Mouse (Mus musculus): ENCODE data around the gene Sipa1l2. TPM values are rescaled to one million over a fixed set of nuclear protein-coding genes. Genes with fewer than 3 reads are reported as not detected.
A peak's percentile ranks its signal among the peaks of the same experiment; 100 is the strongest.
"Not testable (repeated sequence)": the region's sequence is repeated elsewhere in the genome, so short reads cannot be mapped to it uniquely, and the experiment has no call there.

The Sipa1l2 gene
- polyA plus RNA-seq, 1 experiment from 2014 or later = 12.9 TPM

- Histone ChIP-seq H3K4me3 (ENCODE audit: low read length) (no peak overlapping the region), H3K36me3 (ENCODE audit: control insufficient read depth, insufficient read depth, low read length) (no peaks in the 10 kb centered on the region), H3K4me2 (replicated peaks; ENCODE audit: low read depth, low read length) (no peak overlapping the region), H3K9ac (ENCODE audit: low read depth, low read length) (no peak overlapping the region), H3K27me3 (ENCODE audit: control insufficient read depth, insufficient read depth, low read length) (no peaks in the 10 kb centered on the region), H3K27ac (ENCODE audit: low read depth, low read length) (no peak overlapping the region), H3K9me3 (ENCODE audit: control insufficient read depth, low read length) (peaks cover 3% of the 10 kb centered on the region; the same call in 1 of the 2 replicates), H3K4me1 (ENCODE audit: control insufficient read depth, insufficient read depth, low read length) (no peaks in the 10 kb centered on the region)
- 92% methylated on average over 3 of the region's 3 CpGs for WGBS
- ATAC-seq (ENCODE audit: low FRiP score, low TSS enrichment) = no peak
These were observed 168.3 kb downstream of the Sipa1l2 start for GRCm38 (mm10) chr8:125401350-125401749.

DNA sequence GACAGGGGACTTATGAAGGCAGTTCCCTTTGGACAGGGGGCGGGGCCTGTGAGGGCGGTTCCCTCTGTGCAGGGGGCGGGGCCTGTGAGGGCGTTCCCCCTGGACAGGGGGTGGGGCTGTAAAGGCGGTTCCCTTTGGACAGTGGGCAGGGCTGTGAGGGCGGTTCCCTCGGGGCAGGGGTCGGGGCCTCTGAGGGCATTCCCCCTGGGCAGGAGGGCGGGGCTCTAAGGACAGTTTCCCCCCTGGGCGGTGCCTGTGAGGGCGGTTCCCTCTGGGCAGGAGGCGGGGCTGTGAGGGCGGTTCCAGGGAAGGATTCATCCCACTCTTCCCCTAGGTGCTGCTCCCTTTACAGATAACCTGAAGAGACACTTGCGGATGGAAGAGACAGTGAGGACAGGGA lies 171.6 kb downstream of the Sipa1l2 start:
- no peak overlapping the region for H3K9ac ChIP-seq (ENCODE audit: low read depth, low read length)
- H3K27ac ChIP-seq (ENCODE audit: low read depth, low read length) = no peak overlapping the region
- no peak overlapping the region for H3K4me3 ChIP-seq (ENCODE audit: low read length)
- no peaks in the 10 kb centered on the region for H3K36me3 ChIP-seq (ENCODE audit: control insufficient read depth, insufficient read depth, low read length)
- 45% methylated on average over 14 of the region's 14 CpGs for WGBS
- no peaks in the 10 kb centered on the region for H3K9me3 ChIP-seq (ENCODE audit: control insufficient read depth, low read length)
- peak; percentile 73 for ATAC-seq (ENCODE audit: low FRiP score, low TSS enrichment)
- 0 out of 2 replicates have a peak, but pooled peaks cover 3% of the 10 kb centered on the region for H3K4me1 ChIP-seq (ENCODE audit: control insufficient read depth, insufficient read depth, low read length)
- H3K4me2 ChIP-seq (replicated peaks; ENCODE audit: low read depth, low read length) = no peak overlapping the region
- no peaks in the 10 kb centered on the region for H3K27me3 ChIP-seq (ENCODE audit: control insufficient read depth, insufficient read depth, low read length)

DNA sequence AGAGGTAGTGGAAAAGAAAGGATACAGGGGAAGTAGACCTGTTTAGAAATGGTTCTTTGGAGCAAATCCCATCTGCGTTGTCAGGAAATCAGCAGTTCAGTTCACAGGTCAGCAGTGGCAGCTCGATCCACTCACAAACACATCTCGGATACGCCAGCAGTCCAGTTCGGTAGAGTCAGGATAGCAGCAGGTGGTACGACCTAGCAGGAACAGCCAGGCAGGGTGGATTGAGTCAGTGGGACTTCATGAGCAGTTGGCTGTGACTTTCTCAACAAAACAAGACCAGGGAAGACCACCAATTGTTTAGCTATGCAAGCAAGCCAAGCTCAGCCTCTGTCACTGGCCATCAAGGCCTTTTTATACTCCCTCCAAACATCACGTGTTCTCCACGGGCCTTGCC lies 173.9 kb downstream of the Sipa1l2 start:
- H3K4me3 ChIP-seq (ENCODE audit: low read length); H3K27ac ChIP-seq (ENCODE audit: low read depth, low read length); H3K4me2 ChIP-seq (replicated peaks; ENCODE audit: low read depth, low read length); ATAC-seq (ENCODE audit: low FRiP score, low TSS enrichment); H3K36me3 ChIP-seq (ENCODE audit: control insufficient read depth, insufficient read depth, low read length); H3K9ac ChIP-seq (ENCODE audit: low read depth, low read length); H3K4me1 ChIP-seq (ENCODE audit: control insufficient read depth, insufficient read depth, low read length); H3K9me3 ChIP-seq (ENCODE audit: control insufficient read depth, low read length); H3K27me3 ChIP-seq (ENCODE audit: control insufficient read depth, insufficient read depth, low read length): not testable (repeated sequence)
- WGBS = 88% methylated on average over 8 of the region's 8 CpGs

- Histone ChIP-seq H3K27ac (ENCODE audit: low read depth, low read length) (no peak overlapping the region), H3K9ac (ENCODE audit: low read depth, low read length) (no peak overlapping the region), H3K4me1 (ENCODE audit: control insufficient read depth, insufficient read depth, low read length) (0 out of 2 replicates have a peak, but pooled peaks cover 3% of the 10 kb centered on the region), H3K4me3 (ENCODE audit: low read length) (no peak overlapping the region), H3K4me2 (replicated peaks; ENCODE audit: low read depth, low read length) (no peak overlapping the region), H3K27me3 (ENCODE audit: control insufficient read depth, insufficient read depth, low read length) (no peaks in the 10 kb centered on the region), H3K9me3 (ENCODE audit: control insufficient read depth, low read length) (no peaks in the 10 kb centered on the region), H3K36me3 (ENCODE audit: control insufficient read depth, insufficient read depth, low read length) (no peaks in the 10 kb centered on the region)
- no peak for ATAC-seq (ENCODE audit: low FRiP score, low TSS enrichment)
- 83% methylated on average over 8 of the region's 8 CpGs for WGBS
These were observed 174.6 kb downstream of the Sipa1l2 start for GRCm38 (mm10) chr8:125395032-125395431.

DNA sequence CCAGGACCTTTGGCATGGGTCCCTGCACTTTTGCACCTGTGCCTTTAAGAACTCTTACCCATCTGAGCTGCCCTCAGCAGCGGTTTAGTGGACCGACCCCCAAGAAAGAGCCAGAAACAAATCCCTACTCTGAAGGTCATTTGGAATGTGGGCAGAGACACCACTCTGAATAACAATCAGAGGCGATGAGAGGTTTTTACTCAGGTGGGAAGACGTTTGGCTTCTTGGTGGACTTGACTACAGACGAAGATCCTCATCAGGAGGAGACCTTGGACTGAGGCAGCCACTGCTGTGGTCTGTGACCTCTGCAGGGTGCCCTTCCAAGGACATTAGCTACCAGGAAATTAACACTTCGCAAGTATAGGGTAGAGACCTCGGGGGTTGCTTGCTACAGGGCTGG lies 177.9 kb downstream of the Sipa1l2 start:
- Histone ChIP-seq H3K36me3 (ENCODE audit: control insufficient read depth, insufficient read depth, low read length) (no peaks in the 10 kb centered on the region), H3K27ac (ENCODE audit: low read depth, low read length) (no peak overlapping the region), H3K27me3 (ENCODE audit: control insufficient read depth, insufficient read depth, low read length) (no peaks in the 10 kb centered on the region), H3K4me1 (ENCODE audit: control insufficient read depth, insufficient read depth, low read length) (peaks cover 13% of the 10 kb centered on the region), H3K4me3 (ENCODE audit: low read length) (no peak overlapping the region), H3K9ac (ENCODE audit: low read depth, low read length) (no peak overlapping the region), H3K9me3 (ENCODE audit: control insufficient read depth, low read length) (no peaks in the 10 kb centered on the region), H3K4me2 (replicated peaks; ENCODE audit: low read depth, low read length) (no peak overlapping the region)
- no peak for ATAC-seq (ENCODE audit: low FRiP score, low TSS enrichment)
- 51% methylated on average over 7 of the region's 7 CpGs for WGBS

DNA sequence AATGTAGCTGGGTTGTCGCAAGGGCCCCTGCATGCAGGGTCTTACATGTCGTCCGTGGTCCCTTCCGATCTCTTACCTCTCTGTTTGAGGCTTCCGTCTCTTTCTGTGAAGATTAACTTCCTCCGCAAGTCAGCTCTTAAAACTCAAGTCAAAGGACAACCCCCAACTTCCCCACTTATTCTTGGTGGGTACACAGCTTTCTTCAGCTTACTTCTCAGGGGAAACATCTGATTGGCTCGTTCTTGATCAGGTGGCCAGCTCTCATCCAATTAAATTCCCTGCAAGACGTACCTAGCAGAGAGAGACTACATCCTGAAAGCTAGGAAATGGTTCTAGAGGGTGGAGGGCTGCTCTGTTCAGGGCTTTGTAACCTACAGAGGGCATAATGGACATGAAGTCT lies 178.3 kb downstream of the Sipa1l2 start:
- Histone ChIP-seq H3K4me1 (ENCODE audit: control insufficient read depth, insufficient read depth, low read length) (peaks cover 13% of the 10 kb centered on the region), H3K9me3 (ENCODE audit: control insufficient read depth, low read length) (no peaks in the 10 kb centered on the region), H3K4me3 (ENCODE audit: low read length) (no peak overlapping the region), H3K27ac (ENCODE audit: low read depth, low read length) (no peak overlapping the region), H3K36me3 (ENCODE audit: control insufficient read depth, insufficient read depth, low read length) (no peaks in the 10 kb centered on the region), H3K4me2 (replicated peaks; ENCODE audit: low read depth, low read length) (no peak overlapping the region), H3K27me3 (ENCODE audit: control insufficient read depth, insufficient read depth, low read length) (no peaks in the 10 kb centered on the region), H3K9ac (ENCODE audit: low read depth, low read length) (no peak overlapping the region)
- 82% methylated on average over 8 of the region's 8 CpGs for WGBS
- no peak for ATAC-seq (ENCODE audit: low FRiP score, low TSS enrichment)

- no peaks in the 10 kb centered on the region for H3K9me3 ChIP-seq (ENCODE audit: control insufficient read depth, low read length)
- H3K4me1 ChIP-seq (ENCODE audit: control insufficient read depth, insufficient read depth, low read length) = peaks cover 18% of the 10 kb centered on the region
- H3K27me3 ChIP-seq (ENCODE audit: control insufficient read depth, insufficient read depth, low read length) = no peaks in the 10 kb centered on the region
- no peak overlapping the region for H3K9ac ChIP-seq (ENCODE audit: low read depth, low read length)
- WGBS = 83% methylated on average over 6 of the region's 6 CpGs
- no peaks in the 10 kb centered on the region for H3K36me3 ChIP-seq (ENCODE audit: control insufficient read depth, insufficient read depth, low read length)
- H3K4me2 ChIP-seq (replicated peaks; ENCODE audit: low read depth, low read length) = no peak overlapping the region
- H3K4me3 ChIP-seq (ENCODE audit: low read length) = no peak overlapping the region
- H3K27ac ChIP-seq (ENCODE audit: low read depth, low read length) = no peak overlapping the region
- no peak for ATAC-seq (ENCODE audit: low FRiP score, low TSS enrichment)
These were observed 179.1 kb downstream of the Sipa1l2 start for GRCm38 (mm10) chr8:125390506-125390895.

DNA sequence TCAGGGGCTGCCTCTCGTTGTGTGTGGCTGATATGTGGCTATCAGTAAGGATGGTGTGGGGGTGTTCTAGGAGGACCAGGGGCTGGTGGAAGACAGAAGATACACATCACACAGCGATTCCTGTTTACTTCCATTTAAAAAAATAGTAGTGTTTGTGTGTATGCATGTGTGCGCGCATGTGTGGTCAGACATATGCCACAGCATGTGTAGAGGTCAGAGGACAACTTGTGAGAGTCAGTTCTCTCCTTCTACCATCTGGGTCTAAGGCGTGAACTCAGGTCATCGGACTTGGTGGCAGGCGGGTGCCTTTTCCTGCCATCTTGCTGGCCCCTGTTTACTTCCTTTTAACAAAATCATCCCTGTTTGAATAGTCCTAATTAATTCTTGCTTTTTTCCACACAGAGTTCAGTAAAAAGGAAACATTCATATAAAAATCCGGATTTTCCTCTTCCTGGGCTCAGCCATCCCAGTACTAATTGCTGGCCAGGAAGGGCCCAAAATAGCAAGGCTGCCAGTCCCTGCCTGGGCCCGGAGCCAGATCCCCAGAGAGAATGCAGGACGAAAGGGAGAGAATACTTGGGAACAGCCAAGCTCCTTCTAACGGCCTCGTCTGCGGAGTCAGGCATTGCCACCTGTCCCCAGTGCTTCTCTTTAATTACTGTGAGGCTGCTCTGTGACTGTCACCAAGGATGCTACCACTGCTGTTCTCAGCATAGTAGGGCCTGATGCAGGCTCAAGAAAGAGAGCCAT lies 179.7 kb downstream of the Sipa1l2 start:
- peaks cover 16% of the 10 kb centered on the region for H3K4me1 ChIP-seq (ENCODE audit: control insufficient read depth, insufficient read depth, low read length)
- ATAC-seq (ENCODE audit: low FRiP score, low TSS enrichment) = no peak
- no peaks in the 10 kb centered on the region for H3K9me3 ChIP-seq (ENCODE audit: control insufficient read depth, low read length)
- no peak overlapping the region for H3K4me3 ChIP-seq (ENCODE audit: low read length)
- H3K4me2 ChIP-seq (replicated peaks; ENCODE audit: low read depth, low read length) = no peak overlapping the region
- no peak overlapping the region for H3K9ac ChIP-seq (ENCODE audit: low read depth, low read length)
- H3K27me3 ChIP-seq (ENCODE audit: control insufficient read depth, insufficient read depth, low read length) = no peaks in the 10 kb centered on the region
- no peak overlapping the region for H3K27ac ChIP-seq (ENCODE audit: low read depth, low read length)
- no peaks in the 10 kb centered on the region for H3K36me3 ChIP-seq (ENCODE audit: control insufficient read depth, insufficient read depth, low read length)
- WGBS = 78% methylated on average over 13 of the region's 13 CpGs

DNA sequence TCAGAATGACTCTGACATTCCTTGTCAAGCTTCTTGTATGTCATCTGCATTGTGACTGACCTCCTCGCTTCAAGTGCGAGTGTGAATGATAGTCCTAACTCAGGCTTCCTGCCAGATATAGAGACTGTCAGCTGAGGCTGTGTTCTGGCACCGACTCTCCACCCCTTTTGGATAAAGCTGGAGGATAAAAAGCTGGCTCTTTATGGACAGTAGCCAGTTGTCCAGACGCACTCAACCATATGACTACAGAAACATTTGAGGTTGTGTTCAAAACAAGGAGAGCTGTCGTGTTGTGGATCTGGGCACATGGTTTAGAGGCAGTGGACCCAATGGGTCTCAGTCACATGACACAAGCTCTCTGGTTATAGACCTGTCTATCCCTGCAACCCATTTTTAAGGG lies 180.3 kb downstream of the Sipa1l2 start:
- Histone ChIP-seq H3K36me3 (ENCODE audit: control insufficient read depth, insufficient read depth, low read length) (no peaks in the 10 kb centered on the region), H3K4me3 (ENCODE audit: low read length) (no peak overlapping the region), H3K27me3 (ENCODE audit: control insufficient read depth, insufficient read depth, low read length) (no peaks in the 10 kb centered on the region), H3K4me1 (ENCODE audit: control insufficient read depth, insufficient read depth, low read length) (peaks cover 16% of the 10 kb centered on the region), H3K27ac (ENCODE audit: low read depth, low read length) (no peak overlapping the region), H3K9ac (ENCODE audit: low read depth, low read length) (no peak overlapping the region), H3K4me2 (replicated peaks; ENCODE audit: low read depth, low read length) (no peak overlapping the region), H3K9me3 (ENCODE audit: control insufficient read depth, low read length) (no peaks in the 10 kb centered on the region)
- WGBS = 44% methylated on average over 5 of the region's 5 CpGs
- 0 out of 2 replicates have a peak, but pooled peaks have one; percentile 26 for ATAC-seq (ENCODE audit: low FRiP score, low TSS enrichment)
